Mouse (Mus musculus): ENCODE measurements around the gene Pgpep1. TPM values are rescaled to one million over a fixed set of nuclear protein-coding genes. Genes with fewer than 3 reads are reported as not detected.
A peak's percentile ranks its signal among the peaks of the same experiment; 100 is the strongest.

Pgpep1 gene
- total RNA-seq, 2 experiments from 2014 or later: 11.5 to 15.9 TPM

DNA sequence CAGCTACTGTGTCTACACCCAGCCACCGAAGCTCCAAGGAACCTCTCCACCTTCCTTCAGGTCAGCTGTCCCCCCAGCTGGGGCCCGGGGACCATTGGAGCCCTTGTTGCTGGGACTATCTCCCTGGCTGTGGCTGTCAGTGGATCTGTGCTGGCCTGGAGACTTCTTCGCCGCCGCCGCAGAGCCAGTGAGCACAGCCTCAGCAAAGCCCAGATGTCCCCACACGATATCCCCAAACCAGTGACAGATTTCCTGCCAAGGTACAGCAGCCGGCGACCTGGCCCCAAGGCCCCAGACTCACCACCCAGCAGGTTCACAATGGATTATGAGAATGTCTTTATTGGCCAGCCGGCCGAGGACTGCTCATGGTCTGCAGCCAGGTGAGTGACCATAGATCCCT, 42.2 kb downstream of the Pgpep1 start:
- DNase-seq (ENCODE audit: extremely low spot score in 1 of 2, low spot score in 2 of 2): no peak
- intact Hi-C loops (cut with DNase I): loop anchor here (5.0 kb wide), 1 partner anchor 49 kb away; no protein-coding TSS in a partner anchor

- intact Hi-C loops (cut with DNase I): loop anchor here (5.0 kb wide), 1 partner anchor 51 kb away; no protein-coding TSS in a partner anchor
- no peak for DNase-seq (ENCODE audit: extremely low spot score in 1 of 2, low spot score in 2 of 2)
Measured at GRCm38 (mm10) chr8:70616645-70617044, 43.5 kb downstream of the Pgpep1 start.

DNA sequence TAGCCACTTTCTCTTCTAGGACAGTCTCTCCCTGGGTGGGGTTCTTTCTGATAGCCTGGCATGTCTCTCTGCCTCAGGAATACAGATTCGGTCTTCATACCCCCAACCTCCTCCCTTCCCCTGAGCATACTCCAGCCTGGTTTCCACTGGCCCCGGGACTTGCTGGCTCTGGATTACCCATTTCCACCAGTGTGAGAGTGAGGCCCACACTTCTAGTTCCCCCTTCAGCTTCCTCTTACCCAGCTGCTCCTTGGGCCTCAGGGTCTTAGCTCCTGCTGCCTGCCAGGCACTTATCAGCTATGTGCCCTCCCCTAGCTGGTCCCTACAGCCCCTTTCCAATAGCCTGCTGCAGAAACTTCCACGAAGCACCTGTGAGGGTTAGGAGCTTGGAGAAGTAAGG, 44.3 kb downstream of the Pgpep1 start, which contains the start of gene Lrrc25:
Lrrc25 (plus strand) TSS at position 262 of the 400 bp plus-strand sequence.
- intact Hi-C loops (cut with DNase I): loop anchor here (5.0 kb wide), 1 partner anchor 51 kb away; no protein-coding TSS in a partner anchor
- DNase-seq (ENCODE audit: extremely low spot score in 1 of 2, low spot score in 2 of 2): no peak

GRCm38 (mm10) chr8:70615281-70615680, 44.9 kb downstream of the Pgpep1 start:
- intact Hi-C loops (cut with DNase I): loop anchor here (5.0 kb wide), 1 partner anchor 52 kb away; no protein-coding TSS in a partner anchor

GRCm38 (mm10) chr8:70614469-70614868, 45.7 kb downstream of the Pgpep1 start:
- intact Hi-C loops (cut with DNase I): no loop called here
- DNase-seq (ENCODE audit: extremely low spot score in 1 of 2, low spot score in 2 of 2): no peak

More at GRCm38 (mm10) chr8:70615281-70615680, 44.9 kb downstream of the Pgpep1 start:
- DNase-seq (ENCODE audit: extremely low spot score in 1 of 2, low spot score in 2 of 2): no peak

- DNase-seq (ENCODE audit: extremely low spot score in 1 of 2, low spot score in 2 of 2): no peak
- intact Hi-C loops (cut with DNase I): no loop called here
Measured at GRCm38 (mm10) chr8:70613763-70614162, 46.4 kb downstream of the Pgpep1 start.

DNA sequence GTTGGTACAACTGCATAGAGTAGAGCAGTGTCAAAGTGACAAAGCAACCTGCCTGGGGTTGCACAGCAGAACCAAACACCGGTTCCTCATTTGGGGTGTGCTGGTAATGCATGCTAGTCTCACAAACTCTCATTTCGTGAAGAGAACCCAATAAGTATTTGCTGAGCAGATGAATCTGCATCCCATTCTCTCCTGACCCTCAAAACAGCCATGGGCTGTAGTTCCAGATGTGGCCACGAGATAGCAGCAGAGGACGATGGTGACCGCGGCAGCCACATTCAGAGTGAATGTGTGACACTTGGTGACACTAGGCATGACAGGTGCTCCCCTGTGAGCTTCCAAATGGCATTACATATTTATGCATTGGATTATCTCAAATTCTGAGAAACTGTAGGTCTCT, 48.3 kb downstream of the Pgpep1 start:
- peak; percentile 81 to 87 for DNase-seq (ENCODE audit: extremely low spot score in 1 of 2, low spot score in 2 of 2)
- intact Hi-C loops (cut with DNase I): no loop called here

- intact Hi-C loops (cut with DNase I): no loop called here
- peak; percentile 62 to 88 for DNase-seq (ENCODE audit: extremely low spot score in 1 of 2, low spot score in 2 of 2)
Measured at GRCm38 (mm10) chr8:70610796-70611771, 49.1 kb downstream of the Pgpep1 start.

DNA sequence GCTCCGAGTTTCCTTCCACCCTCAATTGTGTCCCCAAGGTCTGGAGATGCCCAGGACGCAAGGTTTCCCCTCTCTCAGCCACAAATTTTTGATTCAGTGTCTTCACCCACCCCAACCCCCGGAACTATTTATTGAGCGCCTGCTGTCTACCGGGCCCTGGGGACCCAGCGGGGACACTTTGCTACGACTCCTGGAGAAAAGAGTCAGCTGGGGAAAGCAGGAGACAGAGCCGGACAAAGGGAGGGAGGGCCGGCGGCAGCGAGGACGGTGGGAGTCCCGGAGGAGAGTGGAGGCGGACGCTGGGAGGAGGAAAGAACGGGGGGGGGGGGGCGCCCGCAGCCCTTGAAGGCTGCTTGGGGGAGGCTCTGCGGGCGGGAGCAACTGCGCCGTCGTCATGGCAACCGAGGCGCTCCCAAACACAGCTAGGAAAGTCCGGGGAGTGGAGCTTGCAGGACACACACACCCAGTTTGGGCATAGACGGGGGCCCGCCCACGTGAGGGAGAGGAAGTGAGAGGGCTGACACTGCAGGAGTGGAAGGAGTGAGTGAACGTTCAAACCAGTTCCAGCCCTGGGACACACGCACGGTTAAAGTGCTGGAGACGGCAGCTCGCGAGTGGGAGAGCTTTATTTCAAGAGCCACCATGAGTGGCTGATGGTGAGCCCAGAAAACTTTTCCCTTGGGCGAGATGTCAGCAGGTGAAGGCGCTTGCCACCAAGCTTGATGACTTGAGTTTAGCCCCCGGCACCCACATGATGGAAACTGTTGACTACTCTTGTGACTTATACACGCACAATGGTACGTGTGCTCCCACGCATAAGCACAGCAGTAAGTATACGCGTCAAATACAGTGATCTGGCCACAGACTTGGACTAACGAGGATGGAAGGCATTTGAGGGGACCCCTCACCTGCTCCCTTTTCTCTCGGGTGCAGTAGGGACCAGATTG, 50.1 kb downstream of the Pgpep1 start:
- DNase-seq (ENCODE audit: extremely low spot score in 1 of 2, low spot score in 2 of 2): peak; percentile 86 to 97
- intact Hi-C loops (cut with DNase I): no loop called here

GRCm38 (mm10) chr8:70609368-70609848, 50.8 kb downstream of the Pgpep1 start:
- DNase-seq (ENCODE audit: extremely low spot score in 1 of 2, low spot score in 2 of 2): peak; percentile 54 to 97
- intact Hi-C loops (cut with DNase I): no loop called here

DNA sequence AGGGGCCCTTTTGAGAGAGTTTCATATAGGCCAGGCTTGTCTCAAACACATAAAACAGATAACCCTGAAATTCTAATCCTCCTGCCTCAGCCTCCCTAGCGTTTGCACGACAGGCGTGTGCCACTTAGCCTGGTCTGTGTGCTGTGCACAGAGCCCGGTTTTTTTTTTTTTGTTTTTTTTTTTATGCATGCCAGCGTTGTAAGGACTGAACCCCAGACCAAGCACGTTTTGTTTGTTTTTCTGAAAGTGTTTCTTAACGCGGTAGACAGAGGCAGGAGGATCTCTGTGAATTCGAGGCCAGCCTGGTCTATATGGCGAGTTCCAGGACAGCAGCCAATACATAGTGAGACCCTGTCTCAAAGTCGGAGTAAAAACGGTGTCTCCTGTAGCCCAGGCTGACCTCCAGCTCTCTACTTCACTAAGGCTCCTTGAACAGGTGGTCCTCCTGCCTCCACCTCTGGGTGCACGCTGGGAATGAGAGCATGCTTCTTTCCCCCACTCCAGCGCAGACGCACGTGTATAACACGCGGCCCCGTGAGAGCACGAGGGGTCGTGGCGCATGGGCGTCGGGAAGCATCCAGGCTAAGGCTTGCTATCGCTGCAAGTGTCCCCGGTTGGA, 51.3 kb downstream of the Pgpep1 start, which contains the start of gene Ssbp4:
Ssbp4 (minus strand) TSS at position 124 of the 619 bp plus-strand sequence.
- intact Hi-C loops (cut with DNase I): no loop called here
- no peak for DNase-seq (ENCODE audit: extremely low spot score in 1 of 2, low spot score in 2 of 2)

DNA sequence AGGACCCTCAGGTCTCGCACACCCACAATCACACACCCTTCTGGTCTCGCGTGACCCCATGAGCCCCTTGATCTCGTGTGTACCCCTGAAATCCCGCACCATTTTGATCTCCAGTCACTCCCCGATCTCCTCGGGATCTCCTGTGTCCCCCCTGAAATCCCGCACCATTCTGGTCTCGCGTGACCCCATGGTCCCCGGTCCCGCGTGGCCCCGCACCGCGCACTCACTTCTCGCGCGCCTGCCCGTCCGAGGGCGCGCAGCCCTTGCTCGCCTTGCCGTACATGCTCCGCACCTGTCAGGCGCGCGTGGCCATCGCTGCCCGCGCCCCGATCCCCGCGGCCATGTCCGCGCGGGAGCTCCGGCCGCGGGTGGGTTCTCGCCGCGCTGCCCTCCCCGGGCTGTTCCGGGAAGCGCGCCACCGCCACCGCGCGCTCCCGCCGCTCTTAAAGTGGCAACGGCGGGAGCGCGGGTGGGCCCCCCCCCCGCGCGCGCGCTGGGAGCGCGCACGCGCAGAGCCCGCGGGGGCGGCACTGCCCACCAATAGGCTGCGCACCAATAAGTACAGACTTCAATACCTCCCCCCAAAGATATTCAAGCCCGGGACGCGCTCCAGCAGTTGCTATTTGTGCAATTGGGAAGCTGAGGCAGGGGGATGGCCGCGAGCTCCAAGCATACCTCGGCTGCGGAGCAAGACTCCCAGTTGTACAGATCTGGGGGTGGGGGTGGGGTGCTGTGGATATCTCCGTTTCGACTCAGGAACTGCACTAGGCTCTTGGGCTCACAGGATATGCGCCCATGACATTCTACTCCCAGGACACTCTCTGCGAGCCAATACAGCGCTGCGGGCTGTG, 52.1 kb downstream of the Pgpep1 start:
- peak in 1 of 2 experiments; percentile 83 for DNase-seq (ENCODE audit: extremely low spot score in 1 of 2, low spot score in 2 of 2)
- intact Hi-C loops (cut with DNase I): no loop called here

DNA sequence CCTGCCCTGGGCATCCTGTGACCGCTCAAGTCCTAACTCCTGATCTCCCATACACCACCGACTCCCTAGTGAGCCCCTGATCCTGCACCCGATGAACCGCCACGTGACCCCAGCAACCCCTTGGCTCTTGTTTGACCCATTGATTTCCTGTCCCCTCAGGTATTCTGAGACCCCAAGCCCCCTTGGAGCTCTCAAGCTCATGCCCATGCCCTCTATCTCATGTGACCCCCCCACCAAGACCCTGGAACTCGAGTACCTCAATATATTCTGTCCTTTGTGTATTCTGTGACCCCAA, 52.6 kb downstream of the Pgpep1 start:
- intact Hi-C loops (cut with DNase I): no loop called here
- no peak for DNase-seq (ENCODE audit: extremely low spot score in 1 of 2, low spot score in 2 of 2)

DNA sequence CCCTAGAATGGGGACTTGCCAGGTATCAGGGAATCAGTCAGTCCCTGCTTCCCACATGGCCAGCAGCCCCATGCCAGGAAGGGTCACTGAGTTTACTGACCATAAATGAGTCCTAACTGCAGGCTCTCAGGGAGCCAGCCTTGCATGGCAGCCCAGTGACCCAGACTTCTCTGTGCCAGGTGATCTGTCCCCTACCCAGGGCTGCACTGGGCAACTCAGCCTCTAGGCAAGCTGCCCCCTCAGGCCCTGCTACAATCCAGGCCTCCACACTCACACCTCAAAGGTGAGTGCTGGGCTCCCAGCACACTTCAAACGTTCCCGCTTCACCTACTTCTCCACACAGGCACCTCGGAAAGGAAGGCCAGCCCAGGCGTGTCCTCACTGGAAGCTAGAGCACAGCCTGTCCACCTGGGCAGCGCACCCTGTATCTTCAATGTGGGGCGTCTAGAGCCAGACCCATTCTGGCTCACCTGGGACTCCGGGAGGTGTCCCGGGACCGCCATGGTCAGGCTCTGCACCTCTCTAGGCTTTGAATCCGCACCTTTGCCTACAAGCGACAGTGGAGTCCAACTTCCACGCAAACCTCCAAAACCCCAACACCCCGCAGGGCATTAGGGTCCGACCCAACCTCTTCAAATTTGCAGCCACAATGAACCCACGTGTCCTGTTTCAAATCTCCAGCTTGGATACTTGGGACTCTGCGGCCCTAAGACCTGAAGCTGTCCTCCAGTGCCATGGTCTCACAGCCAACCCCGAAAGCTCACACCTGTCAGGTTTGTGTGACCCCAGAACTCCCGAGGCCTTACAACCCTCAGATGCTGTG, 53.2 kb downstream of the Pgpep1 start:
- intact Hi-C loops (cut with DNase I): no loop called here
- no peak for DNase-seq (ENCODE audit: extremely low spot score in 1 of 2, low spot score in 2 of 2)

DNA sequence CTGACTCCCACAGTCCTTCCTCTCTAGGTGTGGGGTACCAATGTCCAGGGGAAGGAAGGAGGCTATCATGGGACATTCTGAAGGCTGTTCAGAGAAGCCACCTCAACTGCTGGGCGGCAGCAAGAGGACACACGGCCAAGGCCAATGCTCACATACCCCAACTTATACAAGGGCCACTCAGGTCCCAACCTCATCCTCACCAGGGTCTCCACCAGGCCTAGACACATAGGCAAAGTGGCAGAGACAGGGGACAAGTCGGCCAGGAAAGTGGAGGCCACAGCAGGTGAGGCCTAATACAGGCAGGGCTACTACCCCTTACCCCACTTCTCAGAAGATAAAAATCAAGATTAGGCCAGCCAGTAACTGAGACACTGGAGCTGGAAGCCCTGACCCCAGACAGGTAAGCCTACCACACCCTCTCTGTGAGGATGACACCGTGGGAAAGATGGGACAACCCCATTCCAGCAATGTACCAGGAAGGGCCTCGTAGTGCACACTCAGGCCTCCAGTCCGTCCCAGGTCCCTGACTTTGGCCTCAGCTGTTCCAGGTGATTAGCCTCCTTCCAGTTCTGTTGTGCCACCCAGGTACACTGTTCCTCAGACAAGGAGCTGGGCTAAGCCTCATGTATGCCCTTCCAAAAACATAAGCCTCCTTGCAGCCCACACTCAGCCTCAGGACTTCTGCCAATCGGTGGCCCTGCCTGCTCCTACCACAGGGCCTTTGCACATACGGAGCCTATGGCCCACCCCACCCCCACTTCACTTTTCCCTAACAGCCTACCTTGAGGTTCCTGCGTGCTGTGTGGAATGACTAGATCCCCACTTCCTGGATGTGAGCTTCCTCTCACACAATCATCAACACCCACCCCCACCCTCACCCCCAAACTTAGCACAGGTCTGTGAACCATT, 54.1 kb downstream of the Pgpep1 start:
- no peak for DNase-seq (ENCODE audit: extremely low spot score in 1 of 2, low spot score in 2 of 2)
- intact Hi-C loops (cut with DNase I): no loop called here

GRCm38 (mm10) chr8:70604558-70604957, 55.6 kb downstream of the Pgpep1 start:
- no peak for DNase-seq (ENCODE audit: extremely low spot score in 1 of 2, low spot score in 2 of 2)
- intact Hi-C loops (cut with DNase I): no loop called here
